Mouse (Mus musculus) kidney, embryonic 14.5 days (tissue): ENCODE measurements around the gene Kng1. TPM values are rescaled to one million over a fixed set of nuclear protein-coding genes. Genes with fewer than 3 reads are reported as not detected.
"Not testable (repeated sequence)": the region's sequence is repeated elsewhere in the genome, so short reads cannot be mapped to it uniquely, and the experiment has no call there.

ENCODE experiments used
- ATAC-seq: fragments of 200-750 bp; cut with Nextera tagmentation; 2 replicates; pipeline ENCODE4 v1.8.0; 2017; ENCODE audit warnings: moderate number of reproducible peaks, mild to moderate bottlenecking, moderate TSS enrichment, moderate library complexity; ENCODE audit not compliant: low FRiP score, low TSS enrichment
- H3K27ac ChIP-seq: fragments of 300-500 bp; sonication (generic); 2 replicates; pipeline ENCODE4 v1.5.1; 2014; ENCODE audit warnings: low read depth, mild to moderate bottlenecking, low read length, moderate library complexity, mixed read lengths
- H3K27me3 ChIP-seq: fragments of 300-500 bp; sonication (generic); 2 replicates; pipeline ENCODE4 v1.6.1; 2014; ENCODE audit warnings: mild to moderate bottlenecking, low read length; ENCODE audit not compliant: control insufficient read depth, insufficient read depth
- H3K36me3 ChIP-seq: fragments of 300-500 bp; sonication (generic); 2 replicates; pipeline ENCODE4 v1.6.1; 2014; ENCODE audit warnings: low read length, mixed read lengths; ENCODE audit not compliant: control insufficient read depth, insufficient read depth
- H3K4me1 ChIP-seq: fragments of 300-500 bp; sonication (generic); 2 replicates; pipeline ENCODE4 v1.6.1; 2014; ENCODE audit warnings: low read length, mixed read lengths; ENCODE audit not compliant: control insufficient read depth, insufficient read depth
- H3K4me2 ChIP-seq: fragments of 300-500 bp; sonication (generic); replicated peaks from 2 replicates; pipeline ENCODE4 v1.6.1; 2014; ENCODE audit warnings: low read depth, mild to moderate bottlenecking, low read length
- H3K4me3 ChIP-seq: fragments of 300-500 bp; sonication (generic); 2 replicates; pipeline ENCODE4 v1.5.1; 2014; ENCODE audit warnings: mild to moderate bottlenecking, low read length
- H3K9ac ChIP-seq: fragments of 300-500 bp; sonication (generic); 2 replicates; pipeline ENCODE4 v1.6.1; 2014; ENCODE audit warnings: low read depth, mild to moderate bottlenecking, low read length, moderate library complexity
- H3K9me3 ChIP-seq: fragments of 300-500 bp; sonication (generic); 2 replicates; pipeline ENCODE4 v1.6.1; 2016; ENCODE audit warnings: low read length; ENCODE audit not compliant: control insufficient read depth
- WGBS: fragments of 180-500 bp; shearing (Covaris S2); extraction: QIAGEN DNeasy Blood & Tissue Kit; methylation state at CpG from one replicate; pipeline ENCODE4 v1.1.7; 2014; 5-methylcytosine and 5-hydroxymethylcytosine counted together
- polyA plus RNA-seq: library from polyadenylated mRNA; unstranded; fragments of >200 nt; fragmentation: Nextera tagmentation; extraction: Ambion mirVana; gene quantifications from 2 replicates; pipeline ENCODE4 v1.2.1, GENCODE M21; 2014

Gene Kng1
- 0.20 and 0.49 TPM in 2 replicates for polyA plus RNA-seq

GRCm38 (mm10) chr16:23057668-23058447 is at the start of gene Kng1:
Kng1 (plus strand) TSS chr16:23057865.
- WGBS: 80% methylated on average over 1 of the region's 1 CpGs

GRCm38 (mm10) chr16:23013786-23014185 is 43.9 kb upstream of the Kng1 start:
- not testable (repeated sequence) for H3K4me1 ChIP-seq, H3K4me2 ChIP-seq, H3K9ac ChIP-seq, H3K4me3 ChIP-seq, H3K27me3 ChIP-seq, ATAC-seq, H3K9me3 ChIP-seq, H3K36me3 ChIP-seq, H3K27ac ChIP-seq
- WGBS: 71% methylated on average over 2 of the region's 2 CpGs

More at GRCm38 (mm10) chr16:23057668-23058447, at the start of gene Kng1:
- H3K9ac ChIP-seq, H3K9me3 ChIP-seq, ATAC-seq, H3K27ac ChIP-seq, H3K4me3 ChIP-seq, H3K4me1 ChIP-seq, H3K4me2 ChIP-seq, H3K36me3 ChIP-seq, H3K27me3 ChIP-seq: not testable (repeated sequence)

DNA sequence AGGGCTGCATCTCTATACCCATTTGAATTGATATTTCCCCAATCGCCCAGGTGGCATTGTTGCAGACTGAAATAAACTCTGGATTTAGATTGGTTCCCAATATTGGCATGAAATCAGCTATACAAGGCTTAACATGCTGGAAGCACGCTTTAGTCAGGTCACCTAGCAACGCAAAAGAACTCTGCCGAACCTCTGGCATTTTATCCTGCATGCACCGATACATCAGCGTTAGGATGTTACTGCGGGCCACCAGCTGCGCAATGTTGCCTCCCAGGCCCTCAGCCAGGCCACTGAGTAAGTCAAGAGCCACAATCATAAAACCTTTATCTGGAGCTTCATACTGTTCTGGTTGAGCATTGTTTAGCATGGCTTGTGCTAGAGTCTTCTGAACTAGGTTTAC is 43.0 kb upstream of the Kng1 start:
- not testable (repeated sequence) for H3K4me3 ChIP-seq, H3K9ac ChIP-seq, H3K36me3 ChIP-seq, H3K4me2 ChIP-seq, ATAC-seq, H3K9me3 ChIP-seq, H3K27ac ChIP-seq, H3K4me1 ChIP-seq, H3K27me3 ChIP-seq
- WGBS: 94% methylated on average over 8 of the region's 8 CpGs

- H3K27ac ChIP-seq, ATAC-seq, H3K4me3 ChIP-seq, H3K9ac ChIP-seq, H3K27me3 ChIP-seq, H3K36me3 ChIP-seq, H3K4me2 ChIP-seq, H3K4me1 ChIP-seq, H3K9me3 ChIP-seq: not testable (repeated sequence)
- 39% methylated on average over 1 of the region's 1 CpGs for WGBS
Measured at GRCm38 (mm10) chr16:23020571-23020970, 37.1 kb upstream of the Kng1 start.

DNA sequence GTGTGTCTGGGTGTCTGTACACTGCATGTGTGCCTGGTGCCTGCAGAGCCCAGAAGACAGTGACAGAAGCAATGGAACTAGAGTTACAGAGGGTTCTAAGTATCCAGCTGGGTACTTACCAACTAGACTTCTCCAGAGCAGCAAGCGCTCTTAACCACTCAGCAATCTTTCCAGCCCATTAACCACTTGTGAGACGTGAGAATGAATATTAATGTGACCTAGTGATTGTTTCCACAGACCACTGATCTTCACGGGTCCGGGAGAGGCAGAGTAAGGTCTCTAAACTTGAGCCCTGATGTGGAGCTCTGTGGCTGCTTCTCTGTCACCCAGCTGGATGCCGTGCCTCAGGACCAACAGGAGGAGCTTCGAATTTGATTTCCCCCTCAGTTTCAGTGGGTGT is 32.6 kb upstream of the Kng1 start:
- 51% methylated on average over 6 of the region's 6 CpGs for WGBS
- Histone ChIP-seq H3K4me1 (peaks cover 5% of the 10 kb centered on the region; the same call in 1 of the 2 replicates), H3K4me3 (no peak overlapping the region), H3K9me3 (no peaks in the 10 kb centered on the region), H3K36me3 (no peaks in the 10 kb centered on the region), H3K27me3 (no peaks in the 10 kb centered on the region), H3K4me2 (no peak overlapping the region), H3K27ac (no peak overlapping the region; the same call in 1 of the 2 replicates), H3K9ac (no peak overlapping the region)
- ATAC-seq: peak; percentile 68

DNA sequence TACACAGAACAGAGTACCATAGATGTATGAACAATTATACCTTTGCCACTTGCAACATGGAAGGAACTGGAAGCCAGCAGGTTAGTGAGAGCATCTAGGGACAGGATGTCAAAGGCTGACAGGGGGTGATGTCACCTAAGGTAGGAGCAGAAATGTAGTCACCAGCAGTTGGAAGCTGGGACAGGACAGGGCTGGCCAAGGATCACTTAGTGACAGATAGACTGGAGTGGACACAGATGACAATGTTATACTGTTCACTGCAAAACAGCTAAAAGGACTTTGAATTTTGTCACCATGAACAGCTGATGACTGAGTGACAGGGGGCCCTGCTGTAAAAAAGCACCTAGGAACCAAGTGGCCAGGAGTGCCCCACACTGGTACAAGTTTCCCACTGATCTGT is 31.1 kb upstream of the Kng1 start:
- H3K36me3 ChIP-seq: no peaks in the 10 kb centered on the region

DNA sequence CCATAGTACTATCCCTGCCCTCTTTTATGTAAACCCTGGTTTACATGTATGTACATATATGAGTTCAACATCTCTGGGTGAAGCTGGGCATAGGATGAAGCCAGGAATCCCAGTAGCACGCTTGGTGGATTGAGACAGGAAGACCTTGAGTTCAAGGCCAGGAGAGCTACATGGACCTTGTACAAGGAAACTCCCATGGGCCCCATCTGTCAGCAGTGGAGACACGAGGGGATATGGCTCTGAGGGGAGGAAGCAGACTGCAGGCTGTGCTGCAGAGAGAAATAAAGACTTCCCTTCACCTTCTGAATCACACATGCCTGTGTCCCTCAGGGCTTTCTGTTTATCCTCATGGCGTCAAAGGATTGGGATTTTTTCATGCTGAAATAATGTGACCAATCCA is 30.3 kb upstream of the Kng1 start:
- not testable (repeated sequence) for H3K36me3 ChIP-seq, H3K27me3 ChIP-seq, ATAC-seq, H3K27ac ChIP-seq, H3K9ac ChIP-seq, H3K9me3 ChIP-seq, H3K4me3 ChIP-seq, H3K4me2 ChIP-seq, H3K4me1 ChIP-seq
- 35% methylated on average over 3 of the region's 3 CpGs for WGBS

More for the DNA sequence above, 31.1 kb upstream of the Kng1 start:
- Histone ChIP-seq H3K27ac (no peak overlapping the region), H3K4me2 (no peak overlapping the region), H3K27me3 (no peaks in the 10 kb centered on the region), H3K9me3 (no peaks in the 10 kb centered on the region), H3K4me1 (peaks cover 5% of the 10 kb centered on the region; the same call in 1 of the 2 replicates), H3K4me3 (no peak overlapping the region), H3K9ac (no peak overlapping the region)
- ATAC-seq: no peak

- H3K9ac ChIP-seq, H3K36me3 ChIP-seq, H3K27ac ChIP-seq, H3K4me3 ChIP-seq, H3K4me2 ChIP-seq, H3K9me3 ChIP-seq, H3K27me3 ChIP-seq, H3K4me1 ChIP-seq, ATAC-seq: not testable (repeated sequence)
- 67% methylated on average over 3 of the region's 3 CpGs for WGBS
Measured at GRCm38 (mm10) chr16:23028966-23029600, 28.6 kb upstream of the Kng1 start, which contains the start of gene Kng2. Kng2 (minus strand) TSS chr16:23029482.
